Mouse (Mus musculus) heart, adult 11 months (tissue): ENCODE measurements around the gene Snap29.

Source experiments
- DNase-seq: peaks from one replicate; pipeline ENCODE4 v3.0.0; 2022

Gene Snap29

GRCm38 (mm10) chr16:17405736-17406443, at the start of gene Snap29, which contains the start of gene Pi4ka:
Snap29 (plus strand) TSS chr16:17405986.
Pi4ka (minus strand) TSS chr16:17406314.
- DNase-seq: peak; percentile 100

GRCm38 (mm10) chr16:17356031-17356430, 49.8 kb upstream of the Snap29 start:
- DNase-seq: no peak

GRCm38 (mm10) chr16:17358787-17359186, 47.0 kb upstream of the Snap29 start:
- DNase-seq: no peak

- peak; percentile 25 for DNase-seq
Observed at GRCm38 (mm10) chr16:17382306-17382705, 23.5 kb upstream of the Snap29 start.

- peak; percentile 41 for DNase-seq
Observed at GRCm38 (mm10) chr16:17383594-17384326, 22.0 kb upstream of the Snap29 start.

- DNase-seq: peak; percentile 87
Observed at GRCm38 (mm10) chr16:17392784-17393183, 13.0 kb upstream of the Snap29 start.

GRCm38 (mm10) chr16:17402855-17403254, 2.9 kb upstream of the Snap29 start:
- DNase-seq: no peak

GRCm38 (mm10) chr16:17405271-17405696, 502 bp upstream of the Snap29 start:
- DNase-seq: no peak

- DNase-seq: peak; percentile 83
Observed at GRCm38 (mm10) chr16:17406512-17407231, 886 bp downstream of the Snap29 start.

- DNase-seq: peak; percentile 96
Observed at GRCm38 (mm10) chr16:17409046-17409445, 3.3 kb downstream of the Snap29 start.

- DNase-seq: peak; percentile 96
Observed at GRCm38 (mm10) chr16:17410209-17410608, 4.4 kb downstream of the Snap29 start.

- DNase-seq: no peak
Observed at GRCm38 (mm10) chr16:17423021-17423420, 17.2 kb downstream of the Snap29 start.

- DNase-seq: no peak
Observed at GRCm38 (mm10) chr16:17432576-17432975, 26.8 kb downstream of the Snap29 start.

- peak; percentile 100 for DNase-seq
Observed at GRCm38 (mm10) chr16:17451541-17452372, 46.0 kb downstream of the Snap29 start, which contains the start of gene Crkl. Crkl (plus strand) TSS chr16:17451987.

- no peak for DNase-seq
Observed at GRCm38 (mm10) chr16:17452373-17452715, 46.6 kb downstream of the Snap29 start.

- DNase-seq: no peak
Observed at GRCm38 (mm10) chr16:17456901-17457300, 51.1 kb downstream of the Snap29 start.

GRCm38 (mm10) chr16:17460254-17460653, 54.5 kb downstream of the Snap29 start:
- DNase-seq: peak; percentile 78

GRCm38 (mm10) chr16:17461596-17461995, 55.8 kb downstream of the Snap29 start:
- peak; percentile 65 for DNase-seq

- peak; percentile 0 for DNase-seq
Observed at GRCm38 (mm10) chr16:17463184-17463583, 57.4 kb downstream of the Snap29 start.

- peak; percentile 68 for DNase-seq
Observed at GRCm38 (mm10) chr16:17466875-17467663, 61.3 kb downstream of the Snap29 start.

GRCm38 (mm10) chr16:17472498-17472897, 66.7 kb downstream of the Snap29 start:
- peak; percentile 31 for DNase-seq

GRCm38 (mm10) chr16:17474091-17474490, 68.3 kb downstream of the Snap29 start:
- peak; percentile 74 for DNase-seq
